Mouse (Mus musculus) ES-Bruce4 (cell line): ENCODE measurements around the gene Nr6a1.

Experiments
- CTCF ChIP-seq: IDR thresholded peaks from one replicate; pipeline ENCODE4 v1.8.1; 2011; ENCODE audit warnings: low read depth, low read length
- EP300 ChIP-seq: IDR thresholded peaks from 2 replicates; pipeline ENCODE4 v1.6.1; 2011; ENCODE audit warnings: low read depth, low read length; ENCODE audit not compliant: insufficient read depth
- POLR2A ChIP-seq: IDR thresholded peaks from one replicate; pipeline ENCODE4 v1.8.1; 2011; ENCODE audit warnings: low read length; ENCODE audit not compliant: insufficient read depth

GRCm38 (mm10) chr2:38675366-38675969, 252.0 kb downstream of the Nr6a1 start:
- TF ChIP-seq EP300, result peak; percentile 73
- peak; percentile 56 for TF ChIP-seq CTCF
- TF ChIP-seq POLR2A, result no peak
